Mouse (Mus musculus): Measurements from ENCODE around the gene Abcb1b. TPM values are rescaled to one million over a fixed set of nuclear protein-coding genes. Genes with fewer than 3 reads are reported as not detected.
A peak's percentile ranks its signal among the peaks of the same experiment; 100 is the strongest.
"Not testable (repeated sequence)": the region's sequence is repeated elsewhere in the genome, so short reads cannot be mapped to it uniquely, and the experiment has no call there.

Abcb1b gene
- polyA plus RNA-seq, 1 experiment from 2014 or later, result 1.1 TPM

DNA sequence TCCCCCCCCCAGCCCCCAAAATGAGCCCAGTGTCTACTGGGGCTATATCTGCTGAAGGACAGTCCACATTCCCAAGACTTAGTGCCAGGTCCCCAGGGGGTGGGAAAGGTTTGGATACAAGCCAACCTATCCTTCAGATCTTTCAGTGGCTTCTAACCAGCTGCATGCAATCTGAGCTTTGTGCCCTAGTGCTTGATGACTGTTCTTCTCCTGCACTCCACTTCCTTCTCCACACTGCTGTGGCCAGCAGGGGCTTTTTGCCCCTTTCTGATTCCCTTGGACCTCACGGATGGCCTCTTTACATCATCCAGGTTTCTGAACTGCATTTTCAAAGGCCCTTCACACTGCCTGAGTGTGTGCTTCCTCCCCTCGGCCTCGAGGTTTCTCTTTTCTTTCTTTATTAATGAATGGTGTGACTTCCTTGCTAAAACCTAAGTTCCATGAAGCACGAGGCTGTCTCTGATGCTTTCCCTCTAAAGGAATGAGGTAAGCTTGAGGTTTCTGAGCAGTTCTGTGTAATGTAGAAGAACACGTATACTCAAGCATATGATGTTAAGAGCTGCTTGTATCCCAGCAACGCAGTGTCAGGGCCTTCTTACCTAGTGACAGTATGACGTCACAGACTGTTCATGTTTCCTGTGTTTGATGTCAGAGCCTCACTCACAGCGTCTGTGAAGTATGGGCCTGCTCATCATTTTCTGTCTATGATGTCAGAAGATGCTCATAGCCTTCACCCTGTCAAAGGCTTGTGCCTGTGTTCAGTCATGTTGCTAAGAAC is 40.9 kb downstream of the Abcb1b start:
- no peak overlapping the region for H3K4me3 ChIP-seq (ENCODE audit: low read depth, low read length)
- H3K9ac ChIP-seq (ENCODE audit: low read depth, low read length), result no peak overlapping the region
- WGBS, result 70% methylated on average over 8 of the region's 8 CpGs
- H3K9me3 ChIP-seq (ENCODE audit: control insufficient read depth), result no peaks in the 10 kb centered on the region
- H3K4me1 ChIP-seq (replicated peaks; ENCODE audit: control insufficient read depth, insufficient read depth, low read length), result no peaks in the 10 kb centered on the region
- no peak for ATAC-seq
- no peak overlapping the region for H3K27ac ChIP-seq (ENCODE audit: low read depth, low read length)
- no peak overlapping the region for H3K4me2 ChIP-seq (replicated peaks; ENCODE audit: low read depth)
- no peaks in the 10 kb centered on the region for H3K27me3 ChIP-seq (replicated peaks; ENCODE audit: control insufficient read depth, insufficient read depth, low read length)
- no peaks in the 10 kb centered on the region for H3K36me3 ChIP-seq (ENCODE audit: control insufficient read depth, insufficient read depth)
- TF ChIP-seq CTCF (IDR thresholded peaks at IDR 0.05; ENCODE audit: low read depth), result no peak

DNA sequence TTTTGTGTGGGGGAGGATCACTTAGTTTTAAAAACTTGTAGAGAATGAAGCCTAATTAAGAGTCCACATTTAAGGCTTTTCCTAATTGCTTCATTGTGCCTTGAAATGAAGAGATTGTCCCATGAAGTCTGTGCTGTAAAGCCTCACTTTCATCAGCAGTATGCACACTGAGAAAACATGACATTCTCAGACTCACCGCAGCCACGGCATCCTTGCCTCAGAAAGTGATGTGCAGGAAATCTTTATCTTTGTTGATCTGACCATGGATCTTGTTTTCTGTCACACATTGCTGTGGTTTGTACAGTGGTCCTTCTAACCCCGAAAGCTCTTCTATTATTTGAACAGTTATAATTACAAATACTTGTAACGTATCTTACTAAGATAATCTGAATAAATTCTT is 41.7 kb downstream of the Abcb1b start:
- H3K36me3 ChIP-seq (ENCODE audit: control insufficient read depth, insufficient read depth), result no peaks in the 10 kb centered on the region
- no peaks in the 10 kb centered on the region for H3K9me3 ChIP-seq (ENCODE audit: control insufficient read depth)
- H3K27ac ChIP-seq (ENCODE audit: low read depth, low read length), result no peak overlapping the region
- no peak for ATAC-seq
- 87% methylated on average over 4 of the region's 4 CpGs for WGBS
- H3K27me3 ChIP-seq (replicated peaks; ENCODE audit: control insufficient read depth, insufficient read depth, low read length), result no peaks in the 10 kb centered on the region
- no peak overlapping the region for H3K9ac ChIP-seq (ENCODE audit: low read depth, low read length)
- no peaks in the 10 kb centered on the region for H3K4me1 ChIP-seq (replicated peaks; ENCODE audit: control insufficient read depth, insufficient read depth, low read length)
- no peak overlapping the region for H3K4me3 ChIP-seq (ENCODE audit: low read depth, low read length)
- no peak overlapping the region for H3K4me2 ChIP-seq (replicated peaks; ENCODE audit: low read depth)
- TF ChIP-seq CTCF (IDR thresholded peaks at IDR 0.05; ENCODE audit: low read depth), result no peak

DNA sequence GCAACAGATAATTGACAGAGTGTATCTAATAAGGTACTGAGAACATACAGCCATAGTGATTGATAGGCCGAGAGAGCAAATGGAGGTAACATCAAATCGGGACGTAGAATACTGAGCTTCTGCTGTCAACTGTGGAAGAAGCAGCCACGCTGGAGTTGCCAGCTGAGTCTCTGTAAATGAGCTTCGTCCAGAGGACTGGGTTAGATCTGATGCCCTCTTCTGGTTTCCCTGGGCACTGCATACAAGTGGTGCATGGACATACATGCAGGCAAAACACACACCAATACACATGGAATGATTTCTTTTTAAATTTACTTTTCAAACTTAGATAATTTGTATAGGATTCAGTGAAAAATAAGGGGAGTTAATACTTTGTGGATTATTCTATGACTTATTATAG is 42.9 kb downstream of the Abcb1b start:
- Histone ChIP-seq H3K27me3 (replicated peaks; ENCODE audit: control insufficient read depth, insufficient read depth, low read length) (no peaks in the 10 kb centered on the region), H3K9me3 (ENCODE audit: control insufficient read depth) (no peaks in the 10 kb centered on the region), H3K4me1 (replicated peaks; ENCODE audit: control insufficient read depth, insufficient read depth, low read length) (no peaks in the 10 kb centered on the region), H3K4me2 (replicated peaks; ENCODE audit: low read depth) (no peak overlapping the region), H3K27ac (ENCODE audit: low read depth, low read length) (no peak overlapping the region), H3K36me3 (ENCODE audit: control insufficient read depth, insufficient read depth) (no peaks in the 10 kb centered on the region), H3K4me3 (ENCODE audit: low read depth, low read length) (no peak overlapping the region), H3K9ac (ENCODE audit: low read depth, low read length) (no peak overlapping the region)
- peak; percentile 74 for TF ChIP-seq CTCF (IDR thresholded peaks at IDR 0.05; ENCODE audit: low read depth)
- 41% methylated on average over 5 of the region's 5 CpGs for WGBS
- ATAC-seq, result no peak

DNA sequence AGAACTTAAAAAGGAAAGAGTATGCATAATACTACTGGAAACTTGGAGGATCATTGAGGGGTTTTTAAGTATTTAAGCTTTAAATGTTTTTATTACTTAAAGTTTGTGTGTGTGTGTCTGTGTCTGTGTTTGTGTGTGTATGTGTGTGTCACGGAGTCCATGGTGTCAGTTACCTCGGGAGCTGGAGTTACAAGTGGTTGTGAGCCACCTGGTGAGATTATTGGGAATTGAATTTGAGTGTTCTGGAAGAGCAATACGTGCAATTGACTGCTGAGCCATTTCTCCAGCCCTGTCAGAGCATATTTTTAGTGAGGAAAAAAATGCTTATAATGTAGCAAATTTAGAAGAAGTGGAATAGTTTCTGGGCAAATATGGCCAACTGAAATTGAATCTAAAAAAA is 44.9 kb downstream of the Abcb1b start:
- WGBS, result 34% methylated on average over 3 of the region's 3 CpGs
- no peak for ATAC-seq
- TF ChIP-seq CTCF (IDR thresholded peaks at IDR 0.05; ENCODE audit: low read depth), result peak; percentile 51

DNA sequence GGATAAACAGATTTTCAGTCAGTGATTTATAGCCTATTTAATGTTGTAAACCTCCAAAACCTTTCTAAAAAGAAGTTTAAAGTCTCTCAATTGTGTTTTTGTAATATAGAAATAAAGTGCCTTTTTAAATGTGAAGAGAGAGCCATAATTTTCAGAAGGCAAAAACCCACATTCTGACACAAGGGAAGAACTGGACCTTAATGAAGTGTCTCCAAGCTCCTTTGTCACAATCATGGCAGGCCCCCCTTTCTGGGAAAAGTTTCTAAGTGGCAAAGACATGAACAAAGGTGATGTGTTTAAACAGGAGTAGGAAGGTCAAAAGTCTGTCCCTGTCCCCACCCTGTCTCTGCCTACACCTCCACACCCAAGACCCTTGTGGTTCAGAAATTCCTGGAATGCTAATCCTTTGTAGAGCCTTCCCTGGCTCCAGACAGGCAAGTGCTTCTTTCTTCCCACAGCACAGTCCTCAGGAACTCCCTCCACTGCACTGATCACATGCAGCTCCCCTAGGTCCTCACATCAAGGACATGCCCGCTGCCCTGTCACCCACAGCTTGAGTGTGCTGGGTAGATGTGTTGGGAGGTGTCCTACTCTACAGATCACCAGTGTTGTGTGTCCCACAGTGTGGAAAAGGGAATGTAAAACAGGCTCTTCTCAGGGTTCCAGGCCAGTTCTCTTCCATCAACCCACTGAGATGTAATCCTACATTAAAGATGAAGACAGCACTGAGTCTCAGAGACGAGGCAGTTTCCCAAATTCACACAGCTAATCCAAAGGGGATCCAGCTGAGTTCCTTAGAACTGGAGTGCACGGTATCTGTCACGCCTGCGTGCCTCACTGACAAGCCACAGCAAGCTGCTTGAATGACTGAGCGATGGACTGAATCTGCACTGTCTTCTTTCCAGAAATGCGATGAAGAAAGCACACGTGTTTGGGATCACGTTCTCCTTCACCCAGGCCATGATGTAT is 50.9 kb downstream of the Abcb1b start:
- ATAC-seq, result not testable (repeated sequence)

More for the DNA sequence above, 44.9 kb downstream of the Abcb1b start:
- Histone ChIP-seq H3K4me3 (ENCODE audit: low read depth, low read length) (no peak overlapping the region), H3K4me1 (replicated peaks; ENCODE audit: control insufficient read depth, insufficient read depth, low read length) (no peaks in the 10 kb centered on the region), H3K9me3 (ENCODE audit: control insufficient read depth) (no peaks in the 10 kb centered on the region), H3K4me2 (replicated peaks; ENCODE audit: low read depth) (no peak overlapping the region), H3K27ac (ENCODE audit: low read depth, low read length) (no peak overlapping the region), H3K9ac (ENCODE audit: low read depth, low read length) (no peak overlapping the region), H3K27me3 (replicated peaks; ENCODE audit: control insufficient read depth, insufficient read depth, low read length) (no peaks in the 10 kb centered on the region), H3K36me3 (ENCODE audit: control insufficient read depth, insufficient read depth) (no peaks in the 10 kb centered on the region)

DNA sequence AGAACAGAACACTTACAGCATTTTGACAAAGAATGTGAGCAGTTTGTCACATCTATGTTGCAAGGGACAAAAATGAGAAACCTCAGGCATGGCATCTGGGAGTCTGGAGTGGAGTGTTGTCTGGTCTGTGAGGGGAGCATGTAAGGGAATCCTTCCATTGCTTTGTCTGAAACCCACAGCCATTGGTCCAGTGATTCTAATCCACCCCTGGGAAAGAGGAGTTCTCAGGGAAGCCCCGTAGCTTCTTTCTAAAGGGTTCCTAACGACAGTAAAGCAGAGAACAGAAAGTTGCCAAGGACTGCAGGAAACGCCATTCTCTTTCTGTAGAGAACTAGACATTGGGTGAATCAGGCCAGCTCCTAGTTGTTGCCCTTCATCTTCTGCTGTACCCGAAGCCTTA is 52.9 kb downstream of the Abcb1b start:
- Histone ChIP-seq H3K27me3 (replicated peaks; ENCODE audit: control insufficient read depth, insufficient read depth, low read length) (no peaks in the 10 kb centered on the region), H3K9ac (ENCODE audit: low read depth, low read length) (no peak overlapping the region), H3K4me2 (replicated peaks; ENCODE audit: low read depth) (no peak overlapping the region), H3K36me3 (ENCODE audit: control insufficient read depth, insufficient read depth) (no peaks in the 10 kb centered on the region), H3K27ac (ENCODE audit: low read depth, low read length) (no peak overlapping the region), H3K4me3 (ENCODE audit: low read depth, low read length) (no peak overlapping the region), H3K4me1 (replicated peaks; ENCODE audit: control insufficient read depth, insufficient read depth, low read length) (no peaks in the 10 kb centered on the region), H3K9me3 (ENCODE audit: control insufficient read depth) (no peaks in the 10 kb centered on the region)
- ATAC-seq, result no peak
- 69% methylated on average over 4 of the region's 4 CpGs for WGBS
- TF ChIP-seq CTCF (IDR thresholded peaks at IDR 0.05; ENCODE audit: low read depth), result no peak

More for the DNA sequence above, 50.9 kb downstream of the Abcb1b start:
- not testable (repeated sequence) for H3K4me3 ChIP-seq (ENCODE audit: low read depth, low read length); H3K9ac ChIP-seq (ENCODE audit: low read depth, low read length); H3K36me3 ChIP-seq (ENCODE audit: control insufficient read depth, insufficient read depth); H3K9me3 ChIP-seq (ENCODE audit: control insufficient read depth); H3K27me3 ChIP-seq (replicated peaks; ENCODE audit: control insufficient read depth, insufficient read depth, low read length); H3K4me1 ChIP-seq (replicated peaks; ENCODE audit: control insufficient read depth, insufficient read depth, low read length); H3K27ac ChIP-seq (ENCODE audit: low read depth, low read length); H3K4me2 ChIP-seq (replicated peaks; ENCODE audit: low read depth)
- 72% methylated on average over 5 of the region's 9 CpGs for WGBS

Data from intestine, postnatal 0 days (tissue).